Mouse (Mus musculus) hindbrain, embryonic 13.5 days (tissue): ENCODE data around the gene Ctsa. TPM values are rescaled to one million over a fixed set of nuclear protein-coding genes. Genes with fewer than 3 reads are reported as not detected.

ENCODE experiments used
- polyA plus RNA-seq: library from polyadenylated mRNA; unstranded; fragments of >200 nt; fragmentation: Nextera tagmentation; extraction: Ambion mirVana; gene quantifications from 2 replicates; pipeline ENCODE4 v1.2.1, GENCODE M21; 2015

Ctsa gene
- polyA plus RNA-seq, 1 experiment from 2014 or later = 109 TPM

Other genes with a start within 250 kb of the Ctsa start
- gene Wfdc6a, start 247.4 kb upstream of the Ctsa start, polyA plus RNA-seq = not detected in 2 replicates
- gene Eppin, start 239.3 kb upstream of the Ctsa start, polyA plus RNA-seq = not detected in 2 replicates
- gene Wfdc6b, start 219.4 kb upstream of the Ctsa start, polyA plus RNA-seq = not detected in 2 replicates
- gene Wfdc8, start 219.2 kb upstream of the Ctsa start, polyA plus RNA-seq = not detected in 2 replicates
- not detected in 2 replicates for gene Wfdc16, start 194.1 kb upstream of the Ctsa start, polyA plus RNA-seq
- gene Wfdc10, start 176.8 kb upstream of the Ctsa start, polyA plus RNA-seq = not detected in 2 replicates
- not detected in 2 replicates for gene Wfdc9, start 176.3 kb upstream of the Ctsa start, polyA plus RNA-seq
- not detected in 2 replicates for gene Wfdc11, start 158.8 kb upstream of the Ctsa start, polyA plus RNA-seq
- gene Wfdc13, start 147.8 kb upstream of the Ctsa start, polyA plus RNA-seq = not detected in 2 replicates
- gene Spint4, start 134.4 kb upstream of the Ctsa start, polyA plus RNA-seq = not detected in 2 replicates
- gene Spint5, start 117.6 kb upstream of the Ctsa start, polyA plus RNA-seq = not detected in 2 replicates
- 0.95 and 1.2 TPM in 2 replicates for gene Wfdc3, start 86.9 kb upstream of the Ctsa start, polyA plus RNA-seq
- gene Dnttip1, start 86.9 kb upstream of the Ctsa start, polyA plus RNA-seq = 65.0 and 72.3 TPM in 2 replicates
- gene Ube2c, start 63.0 kb upstream of the Ctsa start, polyA plus RNA-seq = 97.2 and 108 TPM in 2 replicates
- gene Tnnc2, start 52.9 kb upstream of the Ctsa start, polyA plus RNA-seq = 1.3 and 3.9 TPM in 2 replicates
- gene Snx21, start 47.0 kb upstream of the Ctsa start, polyA plus RNA-seq = 21.0 and 22.4 TPM in 2 replicates
- 19.4 and 19.8 TPM in 2 replicates for gene Acot8, start 28.0 kb upstream of the Ctsa start, polyA plus RNA-seq
- gene Zswim3, start 27.8 kb upstream of the Ctsa start, polyA plus RNA-seq = 13.7 and 14.6 TPM in 2 replicates
- gene Zswim1, start 10.2 kb upstream of the Ctsa start, polyA plus RNA-seq = 23.9 and 24.3 TPM in 2 replicates
- gene Spata25, start 4.3 kb upstream of the Ctsa start, polyA plus RNA-seq = not detected in 2 replicates
- 5.4 and 5.9 TPM in 2 replicates for gene Neurl2, start 583 bp downstream of the Ctsa start, polyA plus RNA-seq
- gene Pltp, start 24.8 kb downstream of the Ctsa start, polyA plus RNA-seq = 123 and 127 TPM in 2 replicates
- 87.8 and 95.3 TPM in 2 replicates for gene Pcif1, start 46.4 kb downstream of the Ctsa start, polyA plus RNA-seq
- gene Zfp335, start 78.9 kb downstream of the Ctsa start, polyA plus RNA-seq = 13.1 and 13.9 TPM in 2 replicates
- gene Mmp9, start 107.9 kb downstream of the Ctsa start, polyA plus RNA-seq = 23.8 and 25.2 TPM in 2 replicates
- gene Slc12a5, start 127.9 kb downstream of the Ctsa start, polyA plus RNA-seq = 21.4 and 22.1 TPM in 2 replicates
- gene Ncoa5, start 202.0 kb downstream of the Ctsa start, polyA plus RNA-seq = 119 and 128 TPM in 2 replicates
- 8.1 and 8.6 TPM in 2 replicates for gene Cd40, start 222.8 kb downstream of the Ctsa start, polyA plus RNA-seq